Mouse (Mus musculus): ENCODE measurements around the gene Gm11032. TPM values are rescaled to one million over a fixed set of nuclear protein-coding genes. Genes with fewer than 3 reads are reported as not detected.
A peak's percentile ranks its signal among the peaks of the same experiment; 100 is the strongest.

Gm11032 gene
- polyA plus RNA-seq, 1 experiment from 2014 or later = not detected

DNA sequence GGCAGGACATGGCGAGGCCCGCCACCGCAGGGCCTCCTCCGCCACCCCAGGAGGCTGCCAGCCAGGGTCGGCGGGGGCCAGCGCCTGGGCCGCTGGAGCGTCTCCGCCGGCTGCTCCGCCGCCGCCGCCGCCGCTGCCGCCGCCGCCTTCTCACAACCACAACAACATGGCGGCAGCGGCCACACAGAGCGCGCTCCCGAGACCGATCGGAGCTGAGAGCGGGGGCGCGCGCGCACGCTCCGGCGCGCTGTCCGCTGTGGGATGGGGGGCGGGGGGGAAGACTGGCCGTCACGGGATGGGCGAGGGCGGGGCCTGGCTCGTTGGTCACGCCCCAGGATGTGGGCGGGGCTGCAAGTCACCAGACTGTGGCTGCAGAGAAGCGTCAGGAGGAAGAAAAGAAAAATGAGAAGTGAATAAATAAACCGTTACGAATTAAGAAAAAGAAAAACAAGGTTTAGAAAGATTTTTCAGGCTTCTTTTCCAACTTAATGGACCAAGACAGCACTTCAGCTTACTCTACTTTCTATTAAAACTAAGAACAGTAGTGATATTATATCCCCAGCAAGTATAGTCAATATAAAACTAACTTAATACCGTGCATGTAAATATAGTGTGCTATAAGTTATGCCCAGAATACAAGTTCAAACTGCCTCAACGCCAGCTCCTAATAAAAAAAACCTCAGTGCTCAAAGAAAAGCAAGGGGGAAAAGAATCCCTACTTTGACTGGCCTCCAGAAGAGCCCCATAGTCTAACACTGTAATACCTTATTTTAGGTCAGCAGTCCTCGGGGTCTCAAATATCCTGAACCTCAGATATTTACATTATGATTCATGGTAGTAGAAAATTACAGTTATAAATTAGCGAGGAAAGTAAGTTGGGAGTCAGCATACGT is 25.0 kb upstream of the Gm11032 start, which contains the start of gene Mtmr3:
Gene Mtmr3, minus strand, starts transcription at position 256 of the 893 bp plus-strand sequence.
- Histone ChIP-seq H3K4me1 (ENCODE audit: control insufficient read depth, insufficient read depth, low read length) (peaks cover 3% of the 10 kb centered on the region), H3K27me3 (ENCODE audit: control insufficient read depth, insufficient read depth, low read length) (no peaks in the 10 kb centered on the region), H3K9ac (ENCODE audit: low read length) (peak within 1 kb of the TSS; percentile 89), H3K4me2 (ENCODE audit: low read depth, low read length) (peak within 1 kb of the TSS; percentile 73), H3K9me3 (replicated peaks; ENCODE audit: control insufficient read depth, low read length) (no peaks in the 10 kb centered on the region), H3K27ac (ENCODE audit: low read length) (peak within 1 kb of the TSS; percentile 92), H3K4me3 (replicated peaks; ENCODE audit: low read length) (peak within 1 kb of the TSS; percentile 97), H3K36me3 (ENCODE audit: control insufficient read depth, insufficient read depth, low read length) (no peaks in the 10 kb centered on the region)
- 3% methylated on average over 53 of the region's 53 CpGs for WGBS
- peak; percentile 97 for ATAC-seq (ENCODE audit: insufficient read depth, low FRiP score)

DNA sequence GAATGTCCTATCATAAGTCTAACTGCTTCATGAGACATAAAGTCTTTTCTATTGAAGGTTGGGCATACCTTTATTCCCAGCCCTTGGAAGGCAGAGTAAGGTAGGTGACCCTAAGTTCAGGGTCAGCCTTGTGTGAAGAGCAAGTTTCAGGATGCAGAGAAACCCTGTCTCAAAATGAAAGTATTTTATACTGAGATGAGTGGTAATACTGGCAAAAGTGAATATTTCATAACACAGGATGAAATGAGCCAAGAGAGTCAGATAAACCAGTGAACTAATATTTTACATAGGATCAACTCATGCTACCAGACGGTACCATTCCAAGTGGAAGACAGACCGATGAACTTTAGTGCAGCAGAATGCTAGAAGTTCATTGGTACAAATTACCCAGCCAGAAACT is 21.5 kb upstream of the Gm11032 start:
- WGBS = 79% methylated on average over 2 of the region's 2 CpGs
- Histone ChIP-seq H3K4me2 (ENCODE audit: low read depth, low read length) (no peak overlapping the region), H3K4me3 (replicated peaks; ENCODE audit: low read length) (no peak overlapping the region), H3K27ac (ENCODE audit: low read length) (no peak overlapping the region), H3K9ac (ENCODE audit: low read length) (no peak overlapping the region), H3K9me3 (replicated peaks; ENCODE audit: control insufficient read depth, low read length) (no peaks in the 10 kb centered on the region), H3K36me3 (ENCODE audit: control insufficient read depth, insufficient read depth, low read length) (no peaks in the 10 kb centered on the region), H3K4me1 (ENCODE audit: control insufficient read depth, insufficient read depth, low read length) (peaks cover 10% of the 10 kb centered on the region), H3K27me3 (ENCODE audit: control insufficient read depth, insufficient read depth, low read length) (no peaks in the 10 kb centered on the region)
- no peak for ATAC-seq (ENCODE audit: insufficient read depth, low FRiP score)

DNA sequence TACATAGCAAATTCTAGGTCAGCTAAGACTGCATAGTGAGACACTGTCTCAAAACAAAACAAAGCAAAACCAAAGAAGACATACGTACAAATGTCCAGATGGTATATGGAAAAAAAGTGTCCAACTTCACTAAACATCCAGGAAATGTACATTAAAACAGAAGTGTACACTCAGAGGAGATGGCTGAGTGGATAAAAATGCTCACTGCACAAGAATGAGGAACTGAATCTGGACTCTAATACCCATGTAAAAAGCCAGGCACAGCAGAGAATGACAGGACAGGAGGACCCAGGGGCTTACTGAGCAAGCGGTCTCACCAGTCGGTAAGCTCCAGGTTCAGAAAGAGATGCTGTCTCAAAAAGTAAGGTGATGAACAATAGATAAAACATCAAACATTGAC is 20.0 kb upstream of the Gm11032 start:
- Histone ChIP-seq H3K9ac (ENCODE audit: low read length) (no peak overlapping the region), H3K4me3 (replicated peaks; ENCODE audit: low read length) (no peak overlapping the region), H3K4me1 (ENCODE audit: control insufficient read depth, insufficient read depth, low read length) (peaks cover 22% of the 10 kb centered on the region), H3K9me3 (replicated peaks; ENCODE audit: control insufficient read depth, low read length) (no peaks in the 10 kb centered on the region), H3K36me3 (ENCODE audit: control insufficient read depth, insufficient read depth, low read length) (no peaks in the 10 kb centered on the region), H3K27ac (ENCODE audit: low read length) (no peak overlapping the region), H3K27me3 (ENCODE audit: control insufficient read depth, insufficient read depth, low read length) (no peaks in the 10 kb centered on the region), H3K4me2 (ENCODE audit: low read depth, low read length) (no peak overlapping the region)
- WGBS = 78% methylated on average over 3 of the region's 3 CpGs
- ATAC-seq (ENCODE audit: insufficient read depth, low FRiP score) = no peak

DNA sequence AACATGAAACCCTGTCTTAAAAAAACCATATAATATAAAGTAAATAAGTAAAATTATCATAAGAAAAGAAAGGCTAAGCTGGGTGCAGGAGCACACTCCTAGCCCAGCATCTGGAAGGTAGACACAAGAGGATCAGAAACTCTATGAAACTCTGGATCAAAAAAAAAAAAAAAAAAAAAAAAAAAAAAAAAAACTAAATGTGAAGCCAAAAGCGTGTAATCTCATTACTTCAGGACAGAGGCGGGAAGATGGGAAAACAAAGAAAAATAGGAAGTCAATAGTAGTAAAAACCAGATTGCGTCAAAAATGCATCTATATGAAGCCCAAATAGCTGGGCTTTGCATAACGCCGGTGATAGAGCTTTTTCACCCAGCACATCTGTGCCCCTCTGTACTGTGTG is 18.0 kb upstream of the Gm11032 start:
- ATAC-seq (ENCODE audit: insufficient read depth, low FRiP score) = no peak
- peaks cover 24% of the 10 kb centered on the region for H3K4me1 ChIP-seq (ENCODE audit: control insufficient read depth, insufficient read depth, low read length)
- no peak overlapping the region for H3K9ac ChIP-seq (ENCODE audit: low read length)
- no peak overlapping the region for H3K27ac ChIP-seq (ENCODE audit: low read length)
- H3K4me3 ChIP-seq (replicated peaks; ENCODE audit: low read length) = no peak overlapping the region
- H3K36me3 ChIP-seq (ENCODE audit: control insufficient read depth, insufficient read depth, low read length) = no peaks in the 10 kb centered on the region
- no peaks in the 10 kb centered on the region for H3K27me3 ChIP-seq (ENCODE audit: control insufficient read depth, insufficient read depth, low read length)
- 83% methylated on average over 5 of the region's 5 CpGs for WGBS
- no peaks in the 10 kb centered on the region for H3K9me3 ChIP-seq (replicated peaks; ENCODE audit: control insufficient read depth, low read length)
- no peak overlapping the region for H3K4me2 ChIP-seq (ENCODE audit: low read depth, low read length)

DNA sequence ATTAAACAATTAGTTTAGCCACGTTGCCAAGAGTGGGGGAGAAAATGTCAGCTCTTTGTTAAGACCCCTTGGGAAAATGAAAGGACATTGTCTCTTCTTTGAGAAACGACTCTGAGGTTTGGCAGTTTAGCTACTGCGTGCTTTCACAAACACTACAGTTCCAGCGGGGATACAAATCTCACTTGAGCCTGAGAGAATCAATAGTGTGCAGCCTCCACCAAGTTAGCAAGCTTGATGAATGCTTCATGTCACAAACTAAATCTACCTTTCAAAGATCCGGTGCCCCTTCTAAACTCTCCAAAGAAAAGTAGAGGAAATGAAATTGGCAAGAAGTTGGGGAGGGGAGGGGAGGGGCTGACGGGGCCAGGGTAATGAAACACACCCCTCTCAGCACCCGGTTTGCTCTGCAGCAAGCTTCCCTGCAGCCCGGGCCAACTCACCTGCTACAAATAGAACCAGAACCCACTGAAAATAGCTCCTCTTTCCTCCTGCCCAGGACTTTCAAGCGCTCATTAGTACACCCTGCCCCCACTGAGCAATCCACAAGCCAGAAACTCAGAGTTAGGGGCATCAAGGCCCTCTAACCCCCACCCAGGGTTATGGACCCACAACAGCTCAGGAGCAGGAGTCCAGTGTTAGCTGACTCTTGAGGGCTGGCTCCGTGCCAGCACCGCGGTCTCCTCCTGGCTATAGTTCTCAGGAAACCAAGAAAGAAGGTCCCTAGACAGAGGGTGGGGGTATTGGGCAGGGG is 17.0 kb upstream of the Gm11032 start:
- Histone ChIP-seq H3K4me3 (replicated peaks; ENCODE audit: low read length) (no peak overlapping the region), H3K36me3 (ENCODE audit: control insufficient read depth, insufficient read depth, low read length) (no peaks in the 10 kb centered on the region), H3K27me3 (ENCODE audit: control insufficient read depth, insufficient read depth, low read length) (no peaks in the 10 kb centered on the region), H3K27ac (ENCODE audit: low read length) (no peak overlapping the region), H3K9me3 (replicated peaks; ENCODE audit: control insufficient read depth, low read length) (no peaks in the 10 kb centered on the region), H3K4me1 (ENCODE audit: control insufficient read depth, insufficient read depth, low read length) (peaks cover 24% of the 10 kb centered on the region), H3K4me2 (ENCODE audit: low read depth, low read length) (peak overlapping the region; percentile 35), H3K9ac (ENCODE audit: low read length) (peak overlapping the region; percentile 23; the same call in 1 of the 2 replicates)
- 23% methylated on average over 12 of the region's 12 CpGs for WGBS
- ATAC-seq (ENCODE audit: insufficient read depth, low FRiP score) = 0 out of 2 replicates have a peak, but pooled peaks have one; percentile 29

DNA sequence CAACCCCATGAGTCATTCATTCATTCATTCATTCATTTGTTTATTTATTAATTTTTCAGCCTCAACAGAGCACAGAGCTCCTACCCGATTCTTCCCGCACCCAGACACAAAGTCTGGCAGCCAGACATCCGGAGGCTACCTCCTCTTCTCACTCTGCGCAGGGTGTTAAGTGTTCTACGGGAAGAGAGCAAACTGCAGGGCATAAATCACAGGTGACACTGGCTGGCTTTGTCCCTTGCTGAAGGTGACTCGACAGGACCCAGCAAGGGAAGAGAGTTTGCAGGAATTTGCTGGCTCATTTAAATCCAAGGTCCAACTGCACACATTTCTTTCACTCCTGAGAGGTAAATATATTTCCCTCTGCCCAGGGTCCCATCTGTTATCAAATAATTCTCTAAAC is 15.4 kb upstream of the Gm11032 start:
- Histone ChIP-seq H3K4me2 (ENCODE audit: low read depth, low read length) (no peak overlapping the region), H3K27me3 (ENCODE audit: control insufficient read depth, insufficient read depth, low read length) (no peaks in the 10 kb centered on the region), H3K4me3 (replicated peaks; ENCODE audit: low read length) (no peak overlapping the region), H3K36me3 (ENCODE audit: control insufficient read depth, insufficient read depth, low read length) (no peaks in the 10 kb centered on the region), H3K4me1 (ENCODE audit: control insufficient read depth, insufficient read depth, low read length) (peaks cover 24% of the 10 kb centered on the region), H3K9ac (ENCODE audit: low read length) (no peak overlapping the region), H3K27ac (ENCODE audit: low read length) (no peak overlapping the region), H3K9me3 (replicated peaks; ENCODE audit: control insufficient read depth, low read length) (no peaks in the 10 kb centered on the region)
- no peak for ATAC-seq (ENCODE audit: insufficient read depth, low FRiP score)
- 12% methylated on average over 6 of the region's 6 CpGs for WGBS

DNA sequence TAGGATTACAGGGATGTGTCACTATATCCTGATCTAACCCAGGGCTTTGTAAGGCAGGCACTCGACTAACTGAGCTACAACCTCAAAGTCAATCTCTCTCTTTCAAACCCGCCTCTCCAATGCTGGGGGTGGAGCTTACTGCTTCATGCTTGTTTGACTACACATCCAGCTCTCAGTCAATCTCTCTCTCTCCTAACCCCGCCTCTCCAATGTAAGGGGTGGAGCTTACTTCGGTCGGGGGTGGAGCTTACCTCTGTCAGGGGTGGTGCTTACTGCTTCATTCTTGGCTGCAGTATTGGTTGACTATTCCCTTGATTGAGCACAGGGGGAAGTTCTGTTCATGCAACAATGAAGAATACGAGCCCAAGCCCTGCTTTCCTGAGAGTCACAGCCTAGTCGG is 14.5 kb upstream of the Gm11032 start:
- no peak for ATAC-seq (ENCODE audit: insufficient read depth, low FRiP score)
- Histone ChIP-seq H3K9ac (ENCODE audit: low read length) (no peak overlapping the region), H3K4me3 (replicated peaks; ENCODE audit: low read length) (no peak overlapping the region), H3K9me3 (replicated peaks; ENCODE audit: control insufficient read depth, low read length) (no peaks in the 10 kb centered on the region), H3K27me3 (ENCODE audit: control insufficient read depth, insufficient read depth, low read length) (no peaks in the 10 kb centered on the region), H3K27ac (ENCODE audit: low read length) (no peak overlapping the region), H3K36me3 (ENCODE audit: control insufficient read depth, insufficient read depth, low read length) (no peaks in the 10 kb centered on the region), H3K4me2 (ENCODE audit: low read depth, low read length) (no peak overlapping the region), H3K4me1 (ENCODE audit: control insufficient read depth, insufficient read depth, low read length) (peaks cover 24% of the 10 kb centered on the region)
- 54% methylated on average over 7 of the region's 7 CpGs for WGBS

DNA sequence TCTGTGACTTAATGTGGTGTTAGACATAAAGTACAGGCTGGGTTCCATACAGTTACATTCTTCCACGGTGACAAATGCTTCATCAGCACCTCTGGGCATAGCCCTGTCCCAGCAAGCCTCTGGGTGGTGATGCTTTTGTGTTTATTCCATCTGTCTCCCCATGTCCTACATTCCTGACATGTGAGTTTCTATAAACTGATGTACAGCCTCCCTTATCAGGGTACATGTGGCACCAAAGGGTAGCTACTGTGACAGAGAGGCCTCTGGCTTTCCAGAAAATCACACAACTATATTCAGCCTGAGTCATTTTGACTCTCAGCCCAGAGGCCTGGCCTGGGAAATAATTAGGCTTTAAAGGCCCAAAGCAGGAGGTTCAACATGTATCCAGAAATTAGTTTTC is 13.3 kb upstream of the Gm11032 start:
- Histone ChIP-seq H3K27me3 (ENCODE audit: control insufficient read depth, insufficient read depth, low read length) (no peaks in the 10 kb centered on the region), H3K9ac (ENCODE audit: low read length) (no peak overlapping the region), H3K9me3 (replicated peaks; ENCODE audit: control insufficient read depth, low read length) (no peaks in the 10 kb centered on the region), H3K4me2 (ENCODE audit: low read depth, low read length) (no peak overlapping the region), H3K36me3 (ENCODE audit: control insufficient read depth, insufficient read depth, low read length) (no peaks in the 10 kb centered on the region), H3K4me3 (replicated peaks; ENCODE audit: low read length) (no peak overlapping the region), H3K27ac (ENCODE audit: low read length) (no peak overlapping the region), H3K4me1 (ENCODE audit: control insufficient read depth, insufficient read depth, low read length) (peaks cover 24% of the 10 kb centered on the region)
- WGBS = 76% methylated on average over 1 of the region's 1 CpGs
- no peak for ATAC-seq (ENCODE audit: insufficient read depth, low FRiP score)

DNA sequence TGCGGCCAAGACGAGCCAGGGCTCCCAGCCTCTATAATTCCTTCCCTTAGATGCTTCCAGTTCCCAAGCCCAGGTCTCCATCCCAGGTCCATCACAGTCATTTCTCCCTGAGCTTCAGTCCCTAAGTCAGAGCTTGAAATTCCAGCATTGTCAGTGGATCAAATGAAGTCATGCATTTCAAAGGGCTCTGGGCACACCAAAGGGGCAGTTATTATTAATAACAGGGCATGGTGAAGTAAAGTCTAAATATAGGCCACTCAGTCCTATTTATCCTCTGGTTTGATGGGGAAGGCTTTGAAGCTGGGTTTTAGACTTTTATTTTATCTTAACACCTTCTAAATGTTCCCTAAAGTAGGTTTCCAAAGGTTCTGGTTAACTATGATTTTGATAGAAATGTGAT is 8.0 kb upstream of the Gm11032 start:
- no peaks in the 10 kb centered on the region for H3K27me3 ChIP-seq (ENCODE audit: control insufficient read depth, insufficient read depth, low read length)
- H3K9ac ChIP-seq (ENCODE audit: low read length) = no peak overlapping the region
- no peaks in the 10 kb centered on the region for H3K4me1 ChIP-seq (ENCODE audit: control insufficient read depth, insufficient read depth, low read length)
- no peak overlapping the region for H3K4me2 ChIP-seq (ENCODE audit: low read depth, low read length)
- H3K9me3 ChIP-seq (replicated peaks; ENCODE audit: control insufficient read depth, low read length) = no peaks in the 10 kb centered on the region
- no peak for ATAC-seq (ENCODE audit: insufficient read depth, low FRiP score)
- no peak overlapping the region for H3K27ac ChIP-seq (ENCODE audit: low read length)
- no peaks in the 10 kb centered on the region for H3K36me3 ChIP-seq (ENCODE audit: control insufficient read depth, insufficient read depth, low read length)
- H3K4me3 ChIP-seq (replicated peaks; ENCODE audit: low read length) = no peak overlapping the region
- WGBS = 67% methylated on average over 2 of the region's 2 CpGs
